Comparison of ENCODE assay signal across 8 mouse cellular contexts in the genomic region with DNA sequence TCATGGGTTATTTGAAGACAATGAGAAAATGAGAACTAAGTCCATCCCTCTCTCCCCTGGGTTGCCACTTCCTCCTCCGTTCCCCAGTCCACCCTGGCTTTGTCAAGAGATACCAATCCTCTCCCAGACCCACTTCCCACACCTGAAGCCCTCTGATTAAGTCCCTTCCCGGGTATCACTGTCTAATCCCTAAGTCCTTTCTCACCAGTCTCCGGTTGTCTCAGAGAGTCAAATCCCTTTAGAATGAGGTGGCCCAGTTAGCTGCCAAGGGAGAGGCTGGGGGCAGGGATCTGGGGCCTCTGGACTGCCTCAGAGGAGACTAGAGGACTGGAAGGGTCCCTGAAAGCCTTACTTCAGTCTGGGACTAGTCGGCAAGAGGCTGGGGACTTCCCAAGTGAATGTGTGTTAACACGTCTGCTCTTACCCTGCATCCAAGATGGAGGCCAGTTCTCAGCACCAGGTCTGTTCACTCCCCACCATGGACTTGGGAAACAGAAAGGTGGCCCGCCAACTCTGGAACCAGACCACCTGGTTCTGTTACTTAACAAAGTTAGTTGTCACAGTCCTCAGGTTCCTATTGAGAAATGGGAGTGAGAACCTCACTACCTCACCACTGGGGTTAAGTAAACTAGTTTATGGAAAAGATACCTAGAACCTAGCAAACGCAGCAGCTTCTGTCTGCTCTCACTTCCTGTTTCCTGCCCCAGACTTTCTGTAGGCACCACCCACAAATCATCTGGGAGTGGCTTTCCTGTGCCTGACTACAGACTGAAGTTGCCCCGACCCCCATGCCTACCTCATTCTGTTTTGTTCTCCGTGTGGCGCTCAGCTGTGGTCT. TPM values are rescaled to one million over a fixed set of nuclear protein-coding genes. Genes with fewer than 3 reads are reported as not detected.
DNase-seq lines count a peak whose midpoint lies in the region; ATAC-seq and TF ChIP-seq lines count a peak whose summit lies in the region.

Sec14l2 (minus strand) TSS at position 674 of the 838 bp plus-strand sequence.

- peaks cover 19% of the 10 kb centered on the region for H3K27me3 ChIP-seq in liver, embryonic 11.5 days (replicated peaks; ENCODE audit: control insufficient read depth, insufficient read depth, low read length)

- WGBS in liver, embryonic 11.5 days, result 56% methylated on average over 10 of the region's 10 CpGs

- H3K9me3 ChIP-seq in liver, embryonic 11.5 days (ENCODE audit: control insufficient read depth, low read length), result no peaks in the 10 kb centered on the region

- H3K9ac ChIP-seq in liver, embryonic 11.5 days (ENCODE audit: low read depth, low read length), result no peak within 1 kb of the TSS

- H3K4me1 ChIP-seq in liver, embryonic 11.5 days (replicated peaks; ENCODE audit: control insufficient read depth, insufficient read depth, low read length), result peaks cover 10% of the 10 kb centered on the region

- DNase-seq in layer of hippocampus, adult 2 months (ENCODE audit: low spot score in 2 of 2), result no peak
- no peak for DNase-seq in layer of hippocampus, adult 9-11 months
- DNase-seq in ZHBTc4 (ENCODE audit: low read depth, low spot score), result peak; percentile 79
- no peak for DNase-seq in liver, embryonic 11.5 days (ENCODE audit: low spot score)
- peak; percentile 51 to 52 for DNase-seq in spleen, postnatal 36 days (ENCODE audit: low spot score in 2 of 2)
- DNase-seq in gastrocnemius, adult 18-20 months (ENCODE audit: low spot score), result no peak
- DNase-seq in ovary, postnatal 36 days (ENCODE audit: low spot score), result no peak
- DNase-seq in urinary bladder, postnatal 25 days (ENCODE audit: low spot score), result no peak

- peak within 1 kb of the TSS; percentile 38; the same call in 1 of the 2 replicates for H3K4me2 ChIP-seq in liver, embryonic 11.5 days

- H3K27ac ChIP-seq in layer of hippocampus, adult 2 months, result no peak within 1 kb of the TSS
- no peak within 1 kb of the TSS for H3K27ac ChIP-seq in liver, embryonic 11.5 days (ENCODE audit: low read depth, low read length)

- no peaks in the 10 kb centered on the region for H3K36me3 ChIP-seq in liver, embryonic 11.5 days (ENCODE audit: control insufficient read depth, insufficient read depth, low read length)

- H3K4me3 ChIP-seq in layer of hippocampus, adult 2 months, result no peak within 1 kb of the TSS
- H3K4me3 ChIP-seq in liver, embryonic 11.5 days (ENCODE audit: low read depth, low read length), result no peak within 1 kb of the TSS

- peak; percentile 38 for ATAC-seq in liver, embryonic 11.5 days (replicated peaks; ENCODE audit: low FRiP score)

- TF ChIP-seq CTCF in layer of hippocampus, adult 2 months (conservative IDR thresholded peaks at IDR 0.05), result no peak

RNA-seq across cellular contexts. Expression of gene Sec14l2, which starts in this region (rescaled TPM):
- total RNA-seq in layer of hippocampus, adult 2 months (2021), result 10 to 100 TPM; 62.8 to 67.6 TPM
- polyA plus RNA-seq in liver, embryonic 11.5 days (2014; fragmentation: Nextera tagmentation; extraction: Ambion mirVana), result 6.2 and 6.8 TPM in 2 replicates
- under 1 TPM; 0.09 to 0.33 TPM for total RNA-seq in gastrocnemius, adult 18-20 months (2021)

Comparison
In these comparisons a context has a peak if more than half of its experiments do, and no peak if none do; other contexts are left out.
1. RNA of gene Sec14l2 (total RNA-seq): 62.8 to 67.6 TPM in layer of hippocampus, adult 2 months; 0.09 to 0.33 TPM in gastrocnemius, adult 18-20 months; every median in the first group is over 10 times any median in the second.
2. DNase-seq: peak in ZHBTc4 (single experiment) and spleen, postnatal 36 days (2 of 2); none in layer of hippocampus, adult 2 months (0 of 2), layer of hippocampus, adult 9-11 months (single experiment), liver, embryonic 11.5 days (single experiment), gastrocnemius, adult 18-20 months (single experiment), ovary, postnatal 36 days (single experiment) and urinary bladder, postnatal 25 days (single experiment).